In genomic region chr10:41070693-41071651, GRCm38 (mm10) we compare ENCODE assay signal across 9 mouse cellular contexts. TPM values are rescaled to one million over a fixed set of nuclear protein-coding genes. Genes with fewer than 3 reads are reported as not detected.
DNase-seq lines count a peak whose midpoint lies in the region; ATAC-seq lines count a peak whose summit lies in the region.
"Had no signal": no experiment of that assay in that cellular context is flagged by ENCODE, and none has a peak within 500 bp of the region (broad histone marks: within the 10 kb centered on the region; RNA-seq: fewer than 3 reads in every experiment).

No protein-coding gene starts in this region.

- peak overlapping the region; percentile 25 for H3K4me3 ChIP-seq in embryonic facial prominence, embryonic 11.5 days (ENCODE audit: low read depth, low read length)
- peak overlapping the region; percentile 17; the same call in 1 of the 2 replicates for H3K4me3 ChIP-seq in intestine, embryonic 15.5 days (replicated peaks)
- peak overlapping the region; percentile 55 for H3K4me3 ChIP-seq in midbrain, embryonic 15.5 days

- no peak for ATAC-seq in embryonic facial prominence, embryonic 11.5 days (replicated peaks; ENCODE audit: insufficient number of reproducible peaks, low FRiP score, low TSS enrichment, low read depth)
- no peak for ATAC-seq in intestine, embryonic 15.5 days
- peak; percentile 76 for ATAC-seq in midbrain, embryonic 15.5 days (replicated peaks)

- H3K9ac ChIP-seq in embryonic facial prominence, embryonic 11.5 days (replicated peaks; ENCODE audit: low read length), result no peak overlapping the region
- no peak overlapping the region for H3K9ac ChIP-seq in intestine, embryonic 15.5 days
- peak overlapping the region; percentile 55 for H3K9ac ChIP-seq in midbrain, embryonic 15.5 days
- H3K9ac ChIP-seq: liver, embryonic 14.5 days had no signal

- H3K4me1 ChIP-seq in embryonic facial prominence, embryonic 11.5 days (ENCODE audit: control insufficient read depth, insufficient read depth, low read length), result no peaks in the 10 kb centered on the region
- H3K4me1 ChIP-seq in intestine, embryonic 15.5 days (replicated peaks), result no peaks in the 10 kb centered on the region; the same call in 1 of the 2 replicates
- peaks cover 23% of the 10 kb centered on the region for H3K4me1 ChIP-seq in midbrain, embryonic 15.5 days

- no peaks in the 10 kb centered on the region for H3K36me3 ChIP-seq in embryonic facial prominence, embryonic 11.5 days (replicated peaks; ENCODE audit: control insufficient read depth, insufficient read depth, low read depth, low read length)
- no peaks in the 10 kb centered on the region for H3K36me3 ChIP-seq in intestine, embryonic 15.5 days
- H3K36me3 ChIP-seq in midbrain, embryonic 15.5 days (replicated peaks), result no peaks in the 10 kb centered on the region

- WGBS in embryonic facial prominence, embryonic 11.5 days, result 2% methylated on average over 68 of the region's 68 CpGs
- 4% methylated on average over 67 of the region's 68 CpGs for WGBS in intestine, embryonic 15.5 days
- 2% methylated on average over 68 of the region's 68 CpGs for WGBS in midbrain, embryonic 15.5 days

- peaks cover 19% of the 10 kb centered on the region for H3K27me3 ChIP-seq in embryonic facial prominence, embryonic 11.5 days (ENCODE audit: control insufficient read depth, insufficient read depth, low read length)
- H3K27me3 ChIP-seq in intestine, embryonic 15.5 days (replicated peaks), result peaks cover 23% of the 10 kb centered on the region
- peaks cover 14% of the 10 kb centered on the region for H3K27me3 ChIP-seq in midbrain, embryonic 15.5 days (replicated peaks)

- peak; percentile 8 for DNase-seq in thymus, postnatal 4 days
- no peak for DNase-seq in thymus, postnatal 0 days (ENCODE audit: low spot score)
- peak; percentile 13 for DNase-seq in embryonic facial prominence, embryonic 11.5 days (ENCODE audit: low spot score)
- no peak for DNase-seq in adrenal gland, adult 18-20 months (ENCODE audit: low spot score in 2 of 2)
- DNase-seq in lung, adult 18-20 months, result no peak
- no peak for DNase-seq in heart, adult 8-10 months (ENCODE audit: low spot score)

- H3K9me3 ChIP-seq in embryonic facial prominence, embryonic 11.5 days (replicated peaks; ENCODE audit: control insufficient read depth, low read length), result no peaks in the 10 kb centered on the region
- no peaks in the 10 kb centered on the region for H3K9me3 ChIP-seq in intestine, embryonic 15.5 days
- no peaks in the 10 kb centered on the region for H3K9me3 ChIP-seq in midbrain, embryonic 15.5 days

- peak overlapping the region; percentile 38 for H3K4me2 ChIP-seq in embryonic facial prominence, embryonic 11.5 days (ENCODE audit: low read depth, low read length)
- H3K4me2 ChIP-seq in intestine, embryonic 15.5 days (replicated peaks), result peak overlapping the region; percentile 19; the same call in 1 of the 2 replicates
- H3K4me2 ChIP-seq in midbrain, embryonic 15.5 days, result peak overlapping the region; percentile 97

- H3K27ac ChIP-seq in embryonic facial prominence, embryonic 11.5 days (replicated peaks; ENCODE audit: low read depth, low read length), result no peak overlapping the region
- no peak overlapping the region for H3K27ac ChIP-seq in intestine, embryonic 15.5 days
- peak overlapping the region; percentile 49 for H3K27ac ChIP-seq in midbrain, embryonic 15.5 days
- H3K27ac ChIP-seq: liver, embryonic 14.5 days had no signal

RNA-seq across cellular contexts. Expression of gene Gpr6, which starts 1.1 kb away (rescaled TPM):
- not detected in 2 replicates for polyA plus RNA-seq in thymus, postnatal 0 days (2015; fragmentation: Nextera tagmentation; extraction: Ambion mirVana)
- not detected in 2 replicates for polyA plus RNA-seq in embryonic facial prominence, embryonic 11.5 days (2014; fragmentation: Nextera tagmentation; extraction: Ambion mirVana)
- polyA plus RNA-seq in intestine, embryonic 15.5 days (2015; fragmentation: Nextera tagmentation; extraction: Ambion mirVana), result not detected in 2 replicates
- 2.7 and 2.9 TPM in 2 replicates for polyA plus RNA-seq in midbrain, embryonic 15.5 days (2015; fragmentation: Nextera tagmentation; extraction: Ambion mirVana)
- not detected for total RNA-seq in adrenal gland, adult 18-20 months (2021)
- not detected for total RNA-seq in heart, adult 8-10 months (2022)
- polyA plus RNA-seq: liver, embryonic 14.5 days had no signal

Comparison
In these comparisons a context has a peak if more than half of its experiments do, and no peak if none do; other contexts are left out.
1. DNase-seq: peak in thymus, postnatal 4 days (single experiment) and embryonic facial prominence, embryonic 11.5 days (single experiment); none in thymus, postnatal 0 days (single experiment), adrenal gland, adult 18-20 months (0 of 2), lung, adult 18-20 months (0 of 2) and heart, adult 8-10 months (single experiment).
2. H3K4me2 ChIP-seq: peak in every context shown above with its lines; median percentile 97 in midbrain, embryonic 15.5 days; 38 in embryonic facial prominence, embryonic 11.5 days; 19 in intestine, embryonic 15.5 days.
3. Peak in every context shown above with its lines, with median percentiles within 50 percentile points of each other: H3K4me3 ChIP-seq.